Mouse (Mus musculus): ENCODE results near the gene Nudt5. TPM values are rescaled to one million over a fixed set of nuclear protein-coding genes. Genes with fewer than 3 reads are reported as not detected.

The Nudt5 gene
- polyA plus RNA-seq, 1 experiment: not detected

DNA sequence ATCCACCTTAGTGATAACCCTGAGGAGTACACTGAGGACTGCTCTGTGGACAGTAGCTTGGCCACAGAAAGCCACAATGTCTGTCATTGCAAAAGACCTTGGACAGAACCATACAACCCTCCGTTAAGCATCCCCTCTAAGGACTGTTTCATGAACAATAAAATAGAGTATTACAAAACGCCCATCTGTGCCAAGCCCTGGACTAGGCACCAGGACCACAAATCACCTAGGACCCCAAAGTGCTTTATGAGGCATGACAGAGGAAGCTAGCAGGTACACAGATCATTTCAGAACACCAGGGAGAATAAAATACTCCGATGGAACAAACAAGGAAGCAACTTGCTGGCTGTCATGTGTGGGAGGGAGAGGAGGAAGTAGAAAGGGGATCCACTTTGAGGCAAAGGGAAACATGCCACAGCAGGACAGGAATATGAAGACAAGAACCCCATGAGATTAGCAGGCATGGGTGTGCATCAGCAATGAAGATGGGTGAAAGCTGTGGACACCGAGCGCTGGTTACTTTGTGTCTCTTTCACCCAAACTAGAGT, 33.5 kb upstream of the Nudt5 start:
- Histone ChIP-seq H3K4me1 (ENCODE audit: control insufficient read depth, insufficient read depth, low read length) (no peaks in the 10 kb centered on the region), H3K4me3 (ENCODE audit: insufficient read depth, low read depth, low read length) (no peak overlapping the region), H3K27ac (ENCODE audit: insufficient read depth, low read depth, low read length) (no peak overlapping the region)
- TF ChIP-seq CTCF (IDR thresholded peaks at IDR 0.05; ENCODE audit: insufficient read depth, low read depth, low read length) (no peak), POLR2A (IDR thresholded peaks at IDR 0.05; ENCODE audit: insufficient read depth, low read depth, low read length) (no peak)
- 85% methylated on average over 5 of the region's 5 CpGs for WGBS

DNA sequence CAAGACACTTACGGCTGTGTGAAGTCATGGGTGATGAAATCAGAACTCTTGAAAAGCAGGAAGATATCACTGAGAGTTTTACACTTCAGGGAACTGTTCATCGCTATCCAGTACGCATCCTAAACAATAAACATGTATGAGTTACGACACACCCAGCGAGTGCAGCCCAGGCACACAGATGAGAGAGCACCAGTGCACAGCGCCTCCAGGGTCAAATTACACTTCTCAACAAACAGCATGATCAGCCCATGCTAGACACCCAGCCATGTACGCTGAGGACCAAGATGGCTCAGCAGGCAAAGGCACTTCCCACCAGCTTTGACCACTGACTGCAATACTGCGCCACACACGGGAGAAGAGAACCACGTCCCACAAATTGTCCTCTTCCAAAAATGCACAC, 23.6 kb upstream of the Nudt5 start:
- Histone ChIP-seq H3K27ac (ENCODE audit: insufficient read depth, low read depth, low read length) (no peak overlapping the region), H3K4me3 (ENCODE audit: insufficient read depth, low read depth, low read length) (no peak overlapping the region), H3K4me1 (ENCODE audit: control insufficient read depth, insufficient read depth, low read length) (no peaks in the 10 kb centered on the region)
- TF ChIP-seq CTCF (IDR thresholded peaks at IDR 0.05; ENCODE audit: insufficient read depth, low read depth, low read length) (no peak), POLR2A (IDR thresholded peaks at IDR 0.05; ENCODE audit: insufficient read depth, low read depth, low read length) (no peak)
- 92% methylated on average over 10 of the region's 10 CpGs for WGBS

DNA sequence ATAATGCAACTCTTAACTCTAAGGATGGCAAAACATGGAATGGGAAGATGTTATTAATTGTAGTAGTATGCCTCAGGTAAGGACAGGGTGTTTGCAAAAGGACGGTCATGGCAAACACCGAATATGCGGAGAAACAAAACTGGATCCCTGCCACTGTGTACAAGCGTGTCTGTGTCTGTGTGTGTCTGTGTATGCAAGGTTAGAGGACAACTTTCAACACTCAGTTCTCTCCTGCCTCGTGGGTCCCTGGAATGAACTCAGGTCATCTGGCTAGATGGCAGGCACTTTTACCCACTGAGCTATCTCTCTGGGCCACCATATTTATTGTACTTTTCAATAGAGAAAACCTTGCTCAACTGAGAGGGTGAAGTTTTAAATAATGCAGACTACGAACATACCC, 22.4 kb upstream of the Nudt5 start:
- Histone ChIP-seq H3K4me3 (ENCODE audit: insufficient read depth, low read depth, low read length) (no peak overlapping the region), H3K27ac (ENCODE audit: insufficient read depth, low read depth, low read length) (no peak overlapping the region), H3K4me1 (ENCODE audit: control insufficient read depth, insufficient read depth, low read length) (no peaks in the 10 kb centered on the region)
- TF ChIP-seq CTCF (IDR thresholded peaks at IDR 0.05; ENCODE audit: insufficient read depth, low read depth, low read length): no peak
- no peak for TF ChIP-seq POLR2A (IDR thresholded peaks at IDR 0.05; ENCODE audit: insufficient read depth, low read depth, low read length)
- 91% methylated on average over 6 of the region's 6 CpGs for WGBS

DNA sequence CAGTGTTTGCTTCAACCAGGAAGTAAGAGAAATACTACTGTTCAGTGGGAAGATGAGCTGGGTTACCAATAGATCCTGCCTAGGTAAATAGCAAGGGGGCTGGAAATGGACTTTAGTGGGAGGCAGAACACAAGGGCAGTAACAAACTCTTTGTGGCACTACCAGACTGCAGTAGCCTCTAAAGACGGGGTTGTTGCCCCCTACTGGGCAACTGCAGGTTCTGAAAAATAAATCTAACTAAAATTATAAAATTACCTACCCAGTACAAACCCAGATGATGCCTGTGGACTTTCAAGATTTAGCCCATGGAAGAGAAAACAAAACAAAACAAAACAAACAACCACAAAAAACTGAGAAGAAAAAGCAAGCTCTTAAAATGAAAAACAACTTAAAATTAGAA, 20.6 kb upstream of the Nudt5 start:
- Histone ChIP-seq H3K4me3 (ENCODE audit: insufficient read depth, low read depth, low read length) (no peak overlapping the region), H3K4me1 (ENCODE audit: control insufficient read depth, insufficient read depth, low read length) (no peaks in the 10 kb centered on the region), H3K27ac (ENCODE audit: insufficient read depth, low read depth, low read length) (no peak overlapping the region)
- TF ChIP-seq CTCF (IDR thresholded peaks at IDR 0.05; ENCODE audit: insufficient read depth, low read depth, low read length) (no peak), POLR2A (IDR thresholded peaks at IDR 0.05; ENCODE audit: insufficient read depth, low read depth, low read length) (no peak)
- WGBS: 13% methylated on average over 1 of the region's 1 CpGs

DNA sequence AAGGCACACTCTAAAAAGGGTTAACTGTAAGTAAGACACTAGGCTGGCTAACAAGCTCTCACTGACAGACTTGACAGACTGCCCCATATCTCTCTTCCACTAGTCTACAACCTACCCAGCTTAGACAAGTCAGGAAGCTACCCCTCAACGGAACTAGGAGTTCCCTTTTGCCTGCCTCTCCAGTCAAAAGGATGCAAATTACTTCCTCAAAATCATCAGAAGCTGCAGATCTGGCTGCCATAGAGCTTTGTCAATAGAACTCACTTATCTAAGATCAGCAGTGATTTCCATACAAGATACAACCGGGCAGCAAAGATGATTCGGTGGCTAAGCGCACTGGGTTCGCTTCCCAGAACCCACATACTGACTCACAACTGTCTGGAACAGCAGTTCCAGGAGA, 20.1 kb upstream of the Nudt5 start:
- 85% methylated on average over 5 of the region's 5 CpGs for WGBS

DNA sequence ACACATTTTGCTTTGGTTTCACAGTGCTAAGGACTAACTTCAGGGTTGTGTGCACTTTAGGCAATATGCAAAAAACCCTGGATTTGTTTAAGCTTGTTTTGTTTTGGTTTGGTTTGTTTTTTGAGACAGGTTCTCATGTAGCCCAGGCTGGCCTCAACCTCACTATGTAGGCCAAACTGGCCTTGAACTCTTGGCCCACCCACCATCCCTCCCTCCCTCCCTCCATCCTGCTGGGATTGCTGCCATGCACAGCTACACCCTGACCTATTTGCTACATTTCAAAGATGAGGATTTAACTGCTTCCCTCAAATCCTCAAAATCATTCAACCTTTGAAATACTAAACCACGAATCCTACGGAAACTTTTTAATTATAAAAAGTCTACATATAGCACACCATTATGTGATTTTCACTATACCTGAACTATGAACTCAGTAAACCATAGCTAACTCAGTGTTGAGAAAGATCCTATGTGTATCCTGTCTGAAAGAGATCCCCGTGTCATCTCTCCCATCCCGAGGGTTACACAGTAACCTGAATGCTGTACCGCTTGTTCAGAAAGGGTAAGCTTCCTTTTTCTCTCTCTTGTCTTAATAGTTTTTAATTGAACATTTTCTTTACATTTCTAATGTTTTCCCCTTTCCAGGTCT, 19.4 kb upstream of the Nudt5 start:
- Histone ChIP-seq H3K4me3 (ENCODE audit: insufficient read depth, low read depth, low read length) (no peak overlapping the region), H3K4me1 (ENCODE audit: control insufficient read depth, insufficient read depth, low read length) (no peaks in the 10 kb centered on the region), H3K27ac (ENCODE audit: insufficient read depth, low read depth, low read length) (no peak overlapping the region)
- 94% methylated on average over 5 of the region's 5 CpGs for WGBS
- TF ChIP-seq CTCF (IDR thresholded peaks at IDR 0.05; ENCODE audit: insufficient read depth, low read depth, low read length): no peak
- no peak for TF ChIP-seq POLR2A (IDR thresholded peaks at IDR 0.05; ENCODE audit: insufficient read depth, low read depth, low read length)

More for the DNA sequence above, 20.1 kb upstream of the Nudt5 start:
- H3K4me3 ChIP-seq (ENCODE audit: insufficient read depth, low read depth, low read length): no peak overlapping the region
- H3K4me1 ChIP-seq (ENCODE audit: control insufficient read depth, insufficient read depth, low read length): no peaks in the 10 kb centered on the region
- TF ChIP-seq CTCF (IDR thresholded peaks at IDR 0.05; ENCODE audit: insufficient read depth, low read depth, low read length): no peak
- no peak for TF ChIP-seq POLR2A (IDR thresholded peaks at IDR 0.05; ENCODE audit: insufficient read depth, low read depth, low read length)
- no peak overlapping the region for H3K27ac ChIP-seq (ENCODE audit: insufficient read depth, low read depth, low read length)

DNA sequence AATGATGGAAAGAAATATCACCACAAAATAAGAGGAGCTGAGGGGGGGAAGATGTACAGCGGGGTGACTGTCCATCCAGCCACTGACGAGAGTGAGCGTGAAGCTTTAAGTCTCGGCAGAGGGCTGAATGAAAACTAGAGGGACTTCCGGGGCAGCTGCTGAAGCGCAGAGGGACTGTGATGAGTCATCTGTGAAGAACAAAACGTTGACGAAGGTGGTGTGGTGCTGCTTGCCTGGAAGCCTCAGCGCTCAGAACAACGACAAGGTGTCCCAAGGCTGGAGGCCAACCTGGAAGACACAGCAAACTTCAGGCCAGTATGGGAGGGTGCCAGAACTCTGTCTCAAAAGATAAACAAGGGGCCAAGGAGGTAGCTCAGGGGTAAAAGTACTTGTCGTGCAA, 4.0 kb upstream of the Nudt5 start:
- no peak overlapping the region for H3K4me3 ChIP-seq (ENCODE audit: insufficient read depth, low read depth, low read length)
- WGBS: 79% methylated on average over 11 of the region's 11 CpGs
- H3K4me1 ChIP-seq (ENCODE audit: control insufficient read depth, insufficient read depth, low read length): peaks cover 2% of the 10 kb centered on the region; the same call in 1 of the 2 replicates
- no peak overlapping the region for H3K27ac ChIP-seq (ENCODE audit: insufficient read depth, low read depth, low read length)
- no peak for TF ChIP-seq CTCF (IDR thresholded peaks at IDR 0.05; ENCODE audit: insufficient read depth, low read depth, low read length)
- TF ChIP-seq POLR2A (IDR thresholded peaks at IDR 0.05; ENCODE audit: insufficient read depth, low read depth, low read length): no peak

DNA sequence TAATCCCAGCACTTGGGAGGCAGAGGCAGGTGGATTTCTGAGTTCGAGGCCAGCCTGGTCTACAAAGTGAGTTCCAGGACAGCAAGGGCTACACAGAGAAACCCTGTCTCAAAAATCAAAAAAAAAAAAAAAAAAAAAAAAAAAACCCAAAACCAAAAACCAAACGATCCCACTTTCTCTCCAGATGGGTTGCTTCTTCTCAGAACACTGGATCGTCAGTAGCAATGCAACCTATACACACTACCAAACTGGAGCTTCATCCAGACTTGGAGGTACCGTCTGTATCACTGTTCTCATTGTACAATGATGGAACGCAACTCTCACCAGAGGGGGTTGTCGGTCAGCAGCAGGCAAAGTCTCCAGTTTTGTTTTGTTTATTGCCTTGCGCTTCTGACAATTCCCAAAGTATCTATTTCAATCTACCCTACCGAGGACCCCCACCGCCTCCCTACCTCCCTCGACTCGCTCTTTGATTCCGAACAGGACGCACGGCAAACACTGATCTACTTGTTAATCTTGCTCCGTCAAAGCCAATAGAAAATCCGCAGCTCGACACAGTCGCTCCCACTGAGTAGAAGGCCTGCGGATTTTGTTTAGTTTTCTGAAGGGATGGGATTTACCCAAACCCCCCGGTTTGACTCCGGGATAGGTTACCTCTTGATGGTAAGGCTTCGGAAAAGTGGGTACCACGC, 492 bp upstream of the Nudt5 start:
- peak overlapping the region; percentile 95; the same call in 1 of the 2 replicates for H3K27ac ChIP-seq (ENCODE audit: insufficient read depth, low read depth, low read length)
- TF ChIP-seq CTCF (IDR thresholded peaks at IDR 0.05; ENCODE audit: insufficient read depth, low read depth, low read length) (no peak), POLR2A (IDR thresholded peaks at IDR 0.05; ENCODE audit: insufficient read depth, low read depth, low read length) (no peak)
- H3K4me3 ChIP-seq (ENCODE audit: insufficient read depth, low read depth, low read length): peak overlapping the region; percentile 82
- WGBS: 3% methylated on average over 23 of the region's 23 CpGs
- H3K4me1 ChIP-seq (ENCODE audit: control insufficient read depth, insufficient read depth, low read length): peaks cover 2% of the 10 kb centered on the region; the same call in 1 of the 2 replicates

DNA sequence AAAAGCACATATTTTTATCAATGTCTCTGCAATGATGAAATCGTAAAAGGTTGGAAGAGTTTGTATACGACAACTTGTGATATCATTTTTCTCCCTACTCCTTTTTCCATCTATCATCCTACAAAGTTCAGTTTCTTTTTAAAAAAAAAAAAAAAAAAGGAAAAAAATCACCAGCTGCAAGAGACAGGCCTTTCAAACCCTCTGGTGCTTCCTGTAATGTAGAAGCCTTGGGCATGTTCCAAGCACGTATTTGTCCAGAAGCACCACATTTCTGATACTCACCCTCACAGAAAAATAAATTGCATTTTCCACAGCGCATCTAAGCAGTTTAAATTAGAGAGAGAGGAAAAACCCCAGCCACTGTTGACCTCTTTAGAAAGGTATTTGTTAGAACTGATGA, 1.0 kb downstream of the Nudt5 start:
- Histone ChIP-seq H3K4me1 (ENCODE audit: control insufficient read depth, insufficient read depth, low read length) (peaks cover 2% of the 10 kb centered on the region; the same call in 1 of the 2 replicates), H3K4me3 (ENCODE audit: insufficient read depth, low read depth, low read length) (no peak overlapping the region), H3K27ac (ENCODE audit: insufficient read depth, low read depth, low read length) (no peak overlapping the region)
- WGBS: 11% methylated on average over 4 of the region's 4 CpGs
- TF ChIP-seq POLR2A (IDR thresholded peaks at IDR 0.05; ENCODE audit: insufficient read depth, low read depth, low read length): no peak
- TF ChIP-seq CTCF (IDR thresholded peaks at IDR 0.05; ENCODE audit: insufficient read depth, low read depth, low read length): no peak
